Mouse (Mus musculus): Measurements from ENCODE around the gene Dap. TPM values are rescaled to one million over a fixed set of nuclear protein-coding genes. Genes with fewer than 3 reads are reported as not detected.
A peak's percentile ranks its signal among the peaks of the same experiment; 100 is the strongest.

Gene Dap
- polyA plus RNA-seq, 1 experiment from 2014 or later, result 36.2 TPM

GRCm38 (mm10) chr15:31235794-31236548 is 11.9 kb downstream of the Dap start:
- H3K9me3 ChIP-seq (ENCODE audit: control insufficient read depth, low read length), result no peaks in the 10 kb centered on the region
- no peaks in the 10 kb centered on the region for H3K36me3 ChIP-seq (replicated peaks; ENCODE audit: control insufficient read depth, insufficient read depth)
- no peak overlapping the region for H3K4me2 ChIP-seq (replicated peaks)
- no peaks in the 10 kb centered on the region for H3K27me3 ChIP-seq (ENCODE audit: control insufficient read depth, insufficient read depth, low read length)
- no peak overlapping the region for H3K27ac ChIP-seq
- no peak; the same call in 1 of the 2 replicates for ATAC-seq (ENCODE audit: low FRiP score)
- WGBS, result 92% methylated on average over 9 of the region's 9 CpGs
- H3K9ac ChIP-seq, result no peak overlapping the region
- no peaks in the 10 kb centered on the region for H3K4me1 ChIP-seq (replicated peaks; ENCODE audit: control insufficient read depth, insufficient read depth, low read length)
- H3K4me3 ChIP-seq (replicated peaks; ENCODE audit: low read length), result no peak overlapping the region
- no peak for DNase-seq (ENCODE audit: low spot score)

- Histone ChIP-seq H3K9ac (no peak overlapping the region), H3K36me3 (replicated peaks; ENCODE audit: control insufficient read depth, insufficient read depth) (no peaks in the 10 kb centered on the region), H3K4me1 (replicated peaks; ENCODE audit: control insufficient read depth, insufficient read depth, low read length) (no peaks in the 10 kb centered on the region), H3K27me3 (ENCODE audit: control insufficient read depth, insufficient read depth, low read length) (no peaks in the 10 kb centered on the region), H3K4me3 (replicated peaks; ENCODE audit: low read length) (no peak overlapping the region), H3K4me2 (replicated peaks) (no peak overlapping the region), H3K27ac (no peak overlapping the region), H3K9me3 (ENCODE audit: control insufficient read depth, low read length) (no peaks in the 10 kb centered on the region)
- no peak for ATAC-seq (ENCODE audit: low FRiP score)
- 94% methylated on average over 9 of the region's 9 CpGs for WGBS
- DNase-seq (ENCODE audit: low spot score), result no peak
Observed at GRCm38 (mm10) chr15:31236549-31236907, 12.4 kb downstream of the Dap start.

GRCm38 (mm10) chr15:31237368-31237767 is 13.3 kb downstream of the Dap start:
- Histone ChIP-seq H3K9me3 (ENCODE audit: control insufficient read depth, low read length) (no peaks in the 10 kb centered on the region), H3K36me3 (replicated peaks; ENCODE audit: control insufficient read depth, insufficient read depth) (no peaks in the 10 kb centered on the region), H3K4me1 (replicated peaks; ENCODE audit: control insufficient read depth, insufficient read depth, low read length) (no peaks in the 10 kb centered on the region), H3K27me3 (ENCODE audit: control insufficient read depth, insufficient read depth, low read length) (no peaks in the 10 kb centered on the region), H3K27ac (no peak overlapping the region), H3K4me2 (replicated peaks) (no peak overlapping the region), H3K9ac (no peak overlapping the region), H3K4me3 (replicated peaks; ENCODE audit: low read length) (no peak overlapping the region)
- ATAC-seq (ENCODE audit: low FRiP score), result no peak
- WGBS, result 85% methylated on average over 11 of the region's 11 CpGs
- DNase-seq (ENCODE audit: low spot score), result no peak

- Histone ChIP-seq H3K9ac (no peak overlapping the region), H3K36me3 (replicated peaks; ENCODE audit: control insufficient read depth, insufficient read depth) (no peaks in the 10 kb centered on the region), H3K9me3 (ENCODE audit: control insufficient read depth, low read length) (no peaks in the 10 kb centered on the region), H3K4me2 (replicated peaks) (no peak overlapping the region), H3K4me1 (replicated peaks; ENCODE audit: control insufficient read depth, insufficient read depth, low read length) (no peaks in the 10 kb centered on the region), H3K4me3 (replicated peaks; ENCODE audit: low read length) (no peak overlapping the region), H3K27me3 (ENCODE audit: control insufficient read depth, insufficient read depth, low read length) (no peaks in the 10 kb centered on the region), H3K27ac (no peak overlapping the region)
- ATAC-seq (ENCODE audit: low FRiP score) (no peak), DNase-seq (ENCODE audit: low spot score) (no peak)
- WGBS, result 80% methylated on average over 5 of the region's 5 CpGs
Observed at GRCm38 (mm10) chr15:31237898-31238297, 13.8 kb downstream of the Dap start.

- WGBS, result 78% methylated on average over 11 of the region's 11 CpGs
- ATAC-seq (ENCODE audit: low FRiP score) (no peak), DNase-seq (ENCODE audit: low spot score) (no peak)
- H3K27me3 ChIP-seq (ENCODE audit: control insufficient read depth, insufficient read depth, low read length), result no peaks in the 10 kb centered on the region
- H3K36me3 ChIP-seq (replicated peaks; ENCODE audit: control insufficient read depth, insufficient read depth), result no peaks in the 10 kb centered on the region
- no peaks in the 10 kb centered on the region for H3K9me3 ChIP-seq (ENCODE audit: control insufficient read depth, low read length)
- H3K9ac ChIP-seq, result no peak overlapping the region
- H3K4me1 ChIP-seq (replicated peaks; ENCODE audit: control insufficient read depth, insufficient read depth, low read length), result no peaks in the 10 kb centered on the region
- no peak overlapping the region for H3K27ac ChIP-seq
- H3K4me3 ChIP-seq (replicated peaks; ENCODE audit: low read length), result no peak overlapping the region
- no peak overlapping the region for H3K4me2 ChIP-seq (replicated peaks)
Observed at GRCm38 (mm10) chr15:31238611-31239010, 14.5 kb downstream of the Dap start.

- DNase-seq (ENCODE audit: low spot score) (no peak), ATAC-seq (ENCODE audit: low FRiP score) (no peak)
- no peak overlapping the region for H3K4me3 ChIP-seq (replicated peaks; ENCODE audit: low read length)
- H3K4me1 ChIP-seq (replicated peaks; ENCODE audit: control insufficient read depth, insufficient read depth, low read length), result no peaks in the 10 kb centered on the region
- no peak overlapping the region for H3K9ac ChIP-seq
- H3K27ac ChIP-seq, result no peak overlapping the region
- WGBS, result 83% methylated on average over 13 of the region's 13 CpGs
- H3K4me2 ChIP-seq (replicated peaks), result no peak overlapping the region
- H3K27me3 ChIP-seq (ENCODE audit: control insufficient read depth, insufficient read depth, low read length), result no peaks in the 10 kb centered on the region
- no peaks in the 10 kb centered on the region for H3K9me3 ChIP-seq (ENCODE audit: control insufficient read depth, low read length)
- H3K36me3 ChIP-seq (replicated peaks; ENCODE audit: control insufficient read depth, insufficient read depth), result no peaks in the 10 kb centered on the region
Observed at GRCm38 (mm10) chr15:31239713-31240112, 15.6 kb downstream of the Dap start.

- H3K27me3 ChIP-seq (ENCODE audit: control insufficient read depth, insufficient read depth, low read length), result no peaks in the 10 kb centered on the region
- no peak overlapping the region for H3K4me3 ChIP-seq (replicated peaks; ENCODE audit: low read length)
- H3K9me3 ChIP-seq (ENCODE audit: control insufficient read depth, low read length), result no peaks in the 10 kb centered on the region
- DNase-seq (ENCODE audit: low spot score), result peak; percentile 49
- no peak for ATAC-seq (ENCODE audit: low FRiP score)
- H3K4me1 ChIP-seq (replicated peaks; ENCODE audit: control insufficient read depth, insufficient read depth, low read length), result no peaks in the 10 kb centered on the region
- H3K36me3 ChIP-seq (replicated peaks; ENCODE audit: control insufficient read depth, insufficient read depth), result no peaks in the 10 kb centered on the region
- no peak overlapping the region for H3K9ac ChIP-seq
- no peak overlapping the region for H3K4me2 ChIP-seq (replicated peaks)
- 88% methylated on average over 4 of the region's 4 CpGs for WGBS
- no peak overlapping the region for H3K27ac ChIP-seq
Observed at GRCm38 (mm10) chr15:31240181-31240580, 16.1 kb downstream of the Dap start.

GRCm38 (mm10) chr15:31243260-31243659 is 19.1 kb downstream of the Dap start:
- WGBS, result 81% methylated on average over 10 of the region's 10 CpGs
- ATAC-seq (ENCODE audit: low FRiP score) (no peak), DNase-seq (ENCODE audit: low spot score) (no peak)
- H3K4me2 ChIP-seq (replicated peaks), result no peak overlapping the region
- no peaks in the 10 kb centered on the region for H3K4me1 ChIP-seq (replicated peaks; ENCODE audit: control insufficient read depth, insufficient read depth, low read length)
- H3K27me3 ChIP-seq (ENCODE audit: control insufficient read depth, insufficient read depth, low read length), result no peaks in the 10 kb centered on the region
- no peak overlapping the region for H3K9ac ChIP-seq
- H3K9me3 ChIP-seq (ENCODE audit: control insufficient read depth, low read length), result no peaks in the 10 kb centered on the region
- H3K36me3 ChIP-seq (replicated peaks; ENCODE audit: control insufficient read depth, insufficient read depth), result no peaks in the 10 kb centered on the region
- no peak overlapping the region for H3K27ac ChIP-seq
- H3K4me3 ChIP-seq (replicated peaks; ENCODE audit: low read length), result no peak overlapping the region

GRCm38 (mm10) chr15:31244696-31245445 is 20.8 kb downstream of the Dap start:
- Histone ChIP-seq H3K4me2 (replicated peaks) (no peak overlapping the region), H3K27ac (no peak overlapping the region), H3K36me3 (replicated peaks; ENCODE audit: control insufficient read depth, insufficient read depth) (no peaks in the 10 kb centered on the region), H3K27me3 (ENCODE audit: control insufficient read depth, insufficient read depth, low read length) (no peaks in the 10 kb centered on the region), H3K9me3 (ENCODE audit: control insufficient read depth, low read length) (no peaks in the 10 kb centered on the region), H3K9ac (no peak overlapping the region), H3K4me3 (replicated peaks; ENCODE audit: low read length) (no peak overlapping the region), H3K4me1 (replicated peaks; ENCODE audit: control insufficient read depth, insufficient read depth, low read length) (no peaks in the 10 kb centered on the region)
- 93% methylated on average over 17 of the region's 17 CpGs for whole genome bisulfite sequencing
- ATAC-seq (ENCODE audit: low FRiP score) (no peak), DNase-seq (ENCODE audit: low spot score) (no peak)

Data from hindbrain, embryonic 14.5 days (tissue).